Mouse (Mus musculus): ENCODE data around the gene Frmpd4.

Frmpd4 gene

GRCm38 (mm10) chrX:168124043-168124442, 453.0 kb downstream of the Frmpd4 start:
- no peak for DNase-seq (ENCODE audit: low spot score)

GRCm38 (mm10) chrX:168123589-168123965, 453.5 kb downstream of the Frmpd4 start:
- DNase-seq (ENCODE audit: low spot score) = no peak

- DNase-seq (ENCODE audit: low spot score) = no peak
Observed at GRCm38 (mm10) chrX:168122806-168123588, 454.0 kb downstream of the Frmpd4 start.

- DNase-seq (ENCODE audit: low spot score) = no peak
Observed at GRCm38 (mm10) chrX:168041589-168041988, 535.4 kb downstream of the Frmpd4 start.

GRCm38 (mm10) chrX:168020574-168021145, 556.4 kb downstream of the Frmpd4 start:
- DNase-seq (ENCODE audit: low spot score) = no peak

- no peak for DNase-seq (ENCODE audit: low spot score)
Observed at GRCm38 (mm10) chrX:168017792-168018191, 559.2 kb downstream of the Frmpd4 start.

DNA sequence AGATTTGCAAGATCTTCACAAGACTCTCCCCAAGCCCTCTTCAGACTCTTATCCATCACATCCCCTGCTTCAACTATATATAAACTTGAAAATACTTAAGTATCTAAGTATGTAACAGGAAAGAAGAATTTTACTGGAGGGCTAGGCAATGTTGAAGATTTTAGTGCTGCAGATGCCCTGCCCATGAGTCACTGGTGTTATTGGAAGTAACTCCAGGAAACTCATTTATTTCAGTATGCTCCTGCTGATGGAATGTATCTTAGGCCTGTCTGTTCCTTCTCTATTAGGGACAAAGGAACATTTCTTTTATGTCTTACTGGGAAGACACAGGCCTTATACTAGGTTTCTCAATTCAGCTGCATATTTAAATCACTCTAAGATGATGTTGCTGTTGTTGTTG, 592.2 kb downstream of the Frmpd4 start:
- DNase-seq (ENCODE audit: low spot score) = no peak

DNA sequence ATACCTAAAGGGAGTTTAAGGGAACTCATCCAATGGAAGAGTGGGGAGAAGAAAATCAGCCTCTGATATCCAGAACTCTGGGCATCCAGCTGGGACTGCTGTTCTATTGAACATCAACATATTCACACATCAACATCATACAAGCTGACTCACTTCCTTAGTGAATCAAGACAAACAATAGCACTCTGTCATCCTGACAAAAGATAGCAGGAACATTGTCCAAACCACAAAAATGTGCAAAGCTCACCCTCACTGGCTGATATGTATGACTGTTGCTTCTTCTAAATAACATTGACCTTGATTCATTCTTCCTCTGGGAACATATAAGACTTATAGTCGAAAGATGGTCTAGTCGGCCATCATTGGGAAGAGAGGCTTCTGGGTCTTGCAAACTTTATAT, 625.8 kb downstream of the Frmpd4 start:
- no peak for DNase-seq (ENCODE audit: low spot score)

DNA sequence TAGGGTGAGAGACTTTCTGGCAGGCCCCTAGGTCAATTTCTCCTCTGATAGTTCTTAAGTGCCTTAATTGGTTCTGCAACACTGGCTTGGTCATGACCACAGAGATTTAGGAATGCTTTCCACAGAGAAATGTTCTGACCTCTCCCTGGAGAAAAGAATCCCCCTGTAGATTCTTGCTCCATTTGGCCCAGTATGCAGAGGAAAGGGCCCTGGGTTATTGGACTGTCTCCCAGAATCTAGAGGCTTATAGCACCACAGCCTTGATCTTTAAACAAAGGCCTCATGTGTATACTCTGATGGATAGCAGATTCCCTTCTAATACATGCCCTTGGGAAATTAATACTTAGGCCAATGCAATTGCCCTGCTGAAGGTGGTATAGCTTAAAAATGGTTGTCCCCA, 667.5 kb downstream of the Frmpd4 start:
- no peak for DNase-seq (ENCODE audit: low spot score)

- DNase-seq (ENCODE audit: low spot score) = no peak
Observed at GRCm38 (mm10) chrX:167901046-167901445, 676.0 kb downstream of the Frmpd4 start.

DNA sequence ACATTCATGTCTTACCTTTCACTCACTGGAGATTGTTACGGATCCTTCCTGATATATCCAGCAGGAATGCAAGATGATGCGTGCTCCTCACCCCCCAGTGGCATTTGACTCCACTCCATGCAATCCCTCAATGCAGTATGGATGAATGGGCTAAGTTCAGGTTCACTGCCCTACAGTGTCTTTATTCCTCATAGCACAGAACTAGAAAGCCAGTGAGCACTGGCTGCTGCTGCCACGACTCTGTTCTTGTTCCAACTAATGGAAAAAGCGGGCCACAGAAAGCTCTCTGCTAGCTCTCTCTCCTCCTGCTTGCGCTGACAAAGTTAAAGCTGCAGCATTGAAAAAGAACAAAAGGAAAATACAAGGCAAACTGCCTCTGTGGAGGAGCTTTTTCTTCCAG, 722.2 kb downstream of the Frmpd4 start:
- DNase-seq (ENCODE audit: low spot score) = no peak

GRCm38 (mm10) chrX:167832543-167832942, 744.5 kb downstream of the Frmpd4 start:
- DNase-seq (ENCODE audit: low spot score) = no peak

DNA sequence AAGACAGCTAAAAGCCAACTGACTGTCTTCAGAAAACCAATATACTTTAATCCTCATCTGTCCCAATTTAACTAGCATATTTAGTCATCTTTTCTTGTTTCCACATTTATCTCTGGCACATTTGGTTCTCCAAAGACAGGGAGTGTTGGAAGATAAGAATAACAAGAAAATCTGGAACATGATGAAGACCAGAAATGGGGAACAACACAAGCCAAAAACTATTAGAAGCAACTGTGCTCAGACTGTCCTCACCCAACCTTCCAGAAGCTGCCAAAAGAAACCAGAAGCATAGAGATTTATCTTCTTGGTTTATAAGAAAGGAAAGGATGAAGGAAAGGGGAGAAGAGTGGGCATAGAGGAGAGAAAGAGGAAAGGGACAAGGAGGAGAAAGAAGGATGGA, 748.6 kb downstream of the Frmpd4 start:
- DNase-seq (ENCODE audit: low spot score) = no peak

DNA sequence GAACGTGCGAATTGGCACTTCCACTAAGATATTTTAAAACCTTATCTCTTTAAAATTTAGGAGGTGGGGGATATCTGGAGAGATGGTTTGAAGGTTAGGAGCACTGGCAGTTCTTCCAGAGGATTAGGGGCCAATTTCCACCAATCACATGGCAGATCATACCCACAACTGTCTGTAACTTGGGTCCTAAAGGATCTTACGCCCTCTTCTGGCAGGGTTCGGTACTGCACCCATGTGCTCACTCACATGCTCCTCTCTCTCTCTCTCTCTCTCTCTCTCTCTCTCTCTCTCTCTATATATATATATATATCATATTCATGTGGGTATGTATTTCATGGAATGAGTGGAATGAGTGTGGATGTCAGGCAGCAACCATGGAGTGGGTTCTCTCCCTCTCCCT, 759.7 kb downstream of the Frmpd4 start:
- DNase-seq (ENCODE audit: low spot score) = no peak

- DNase-seq (ENCODE audit: low spot score) = no peak
Observed at GRCm38 (mm10) chrX:167810120-167810519, 766.9 kb downstream of the Frmpd4 start.

GRCm38 (mm10) chrX:167808572-167808971, 768.5 kb downstream of the Frmpd4 start:
- DNase-seq (ENCODE audit: low spot score) = no peak

DNA sequence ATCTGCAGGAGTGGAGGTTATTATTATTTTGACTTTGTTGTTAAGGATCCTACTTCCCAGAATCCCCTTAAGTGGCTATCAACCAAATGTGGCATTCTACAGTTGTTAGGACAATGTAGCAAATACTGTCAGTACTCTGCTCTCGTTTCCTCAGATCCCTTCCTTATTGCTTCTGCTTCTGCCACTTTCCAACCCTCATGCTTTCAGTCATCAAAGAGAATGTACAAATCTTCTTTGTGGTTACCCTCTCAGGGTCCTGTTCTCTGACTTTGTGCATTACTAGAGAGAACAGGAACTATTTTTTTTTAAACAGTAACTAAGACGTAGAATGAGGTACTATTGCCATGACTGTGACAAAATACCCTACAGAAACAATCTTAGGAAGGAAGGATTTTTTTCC, 788.3 kb downstream of the Frmpd4 start:
- DNase-seq (ENCODE audit: low spot score) = no peak

DNA sequence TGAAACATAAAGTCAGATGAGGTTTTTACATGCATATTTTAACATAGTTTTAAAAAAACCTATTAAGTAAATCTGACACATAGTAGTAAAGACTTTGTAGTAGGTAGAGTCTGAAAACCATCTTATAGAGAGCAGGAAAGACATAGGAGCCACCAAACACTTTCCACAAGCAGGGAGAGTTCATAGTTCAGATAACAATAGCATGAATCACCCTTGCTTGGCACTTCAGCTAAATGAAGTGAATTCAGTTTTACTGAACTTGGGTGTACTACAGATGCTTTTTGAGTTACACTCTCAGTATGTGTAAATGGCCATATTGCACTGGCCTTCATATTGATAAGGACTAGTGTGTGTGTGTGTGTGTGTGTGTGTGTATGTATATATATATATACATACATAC, 793.5 kb downstream of the Frmpd4 start:
- DNase-seq (ENCODE audit: low spot score) = no peak

DNA sequence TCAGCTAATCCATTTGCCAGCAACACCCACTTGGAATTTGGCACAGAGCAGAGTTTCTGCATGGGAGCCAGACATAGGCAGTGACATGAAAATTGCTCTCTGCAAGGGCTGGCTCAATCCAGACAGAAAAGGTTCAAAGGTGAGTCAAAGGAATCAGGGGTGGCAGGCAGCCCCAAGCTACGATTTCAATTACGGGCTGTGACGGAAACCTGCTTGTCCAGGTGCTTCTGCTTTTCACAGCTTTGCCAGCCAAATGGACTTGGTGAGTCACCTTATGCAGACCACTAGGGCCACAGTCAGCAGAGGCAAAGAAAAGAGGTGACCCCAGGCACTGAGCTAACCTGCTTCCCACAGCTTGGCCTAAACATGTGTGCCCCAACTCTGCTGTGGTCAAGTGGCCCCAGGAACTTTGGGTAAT, 857.5 kb downstream of the Frmpd4 start:
- DNase-seq (ENCODE audit: low spot score) = no peak

DNA sequence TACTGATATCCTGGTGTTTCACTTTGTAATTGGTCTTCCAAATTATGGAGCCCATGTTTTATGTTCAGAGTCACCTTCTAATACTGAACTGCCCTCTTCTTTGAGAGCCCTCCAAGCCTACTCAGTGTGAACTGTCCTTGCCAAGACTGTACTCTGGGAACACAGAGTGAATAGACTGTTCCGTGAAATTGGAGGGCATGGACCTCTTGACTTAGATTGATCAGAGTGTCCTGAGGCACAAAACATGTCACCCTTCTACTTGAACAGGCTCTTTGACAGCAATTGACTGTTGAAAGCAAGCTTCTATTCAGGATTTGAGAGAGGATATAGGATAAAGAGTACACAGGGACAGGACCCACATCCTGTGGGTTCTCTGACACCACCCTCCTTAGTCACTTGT, 857.9 kb downstream of the Frmpd4 start:
- no peak for DNase-seq (ENCODE audit: low spot score)

DNA sequence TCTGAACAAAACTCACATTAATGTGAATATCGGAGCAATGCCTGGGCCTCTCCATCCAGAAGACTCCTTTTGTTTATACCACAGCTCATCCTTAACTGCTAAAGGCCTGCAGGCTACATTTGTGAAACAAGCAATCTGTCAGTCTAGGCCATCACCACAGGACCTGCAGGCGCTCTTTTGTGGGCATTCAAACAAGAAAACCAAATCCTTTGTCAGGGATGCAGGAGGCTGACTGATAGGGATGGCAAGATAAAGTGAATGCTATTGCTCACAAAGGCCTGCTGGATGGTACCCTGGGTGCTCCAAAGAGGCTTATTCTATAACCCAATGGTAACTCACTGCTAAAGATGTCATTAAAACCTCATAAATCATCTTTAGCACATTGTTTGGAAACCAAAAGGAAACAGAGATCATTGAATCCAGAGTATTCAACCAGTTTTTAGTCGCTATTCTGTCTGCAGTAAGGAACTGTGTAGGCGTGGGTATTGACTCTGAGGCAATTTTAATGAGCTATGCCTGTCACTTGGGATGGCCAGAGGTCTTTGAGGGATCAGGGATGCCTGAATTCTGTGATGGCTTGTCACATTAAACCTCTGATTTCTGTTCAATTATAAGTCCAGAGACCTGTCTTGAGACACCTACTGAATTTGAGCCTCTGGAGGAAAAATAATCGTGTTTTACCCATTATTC, 922.1 kb downstream of the Frmpd4 start:
- no peak for DNase-seq (ENCODE audit: low spot score)

DNA sequence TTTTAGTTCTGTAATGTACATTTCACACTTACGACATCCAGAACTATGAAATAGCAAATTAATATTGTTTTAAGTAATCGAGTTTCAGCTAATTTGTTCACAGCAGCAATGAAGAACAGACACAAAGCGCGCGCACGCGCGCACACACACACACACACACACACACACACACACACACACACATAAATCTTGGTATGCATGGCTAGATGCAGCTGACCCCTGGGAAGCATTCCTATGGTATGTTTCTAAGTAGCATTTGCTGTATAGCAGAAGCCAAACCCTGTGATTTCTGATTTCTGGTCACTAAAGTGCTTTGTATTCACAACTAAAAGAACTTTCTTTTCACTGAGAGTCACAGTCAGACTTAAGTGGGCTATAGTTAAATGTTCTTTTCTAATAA, 922.8 kb downstream of the Frmpd4 start:
- DNase-seq (ENCODE audit: low spot score) = no peak

- DNase-seq (ENCODE audit: low spot score) = no peak
Observed at GRCm38 (mm10) chrX:167597639-167598217, 979.3 kb downstream of the Frmpd4 start.

All from spleen, adult 12 weeks (tissue).